Mouse (Mus musculus): ENCODE measurements around the gene Zfp760. TPM values are rescaled to one million over a fixed set of nuclear protein-coding genes. Genes with fewer than 3 reads are reported as not detected.
"Not testable (repeated sequence)": the region's sequence is repeated elsewhere in the genome, so short reads cannot be mapped to it uniquely, and the experiment has no call there.

Zfp760 gene
- total RNA-seq (2022) = 1 to 10 TPM; 1.3 to 2.0 (median 1.5) TPM

GRCm38 (mm10) chr17:21707343-21707996 is at the start of gene Zfp760:
TSS of gene Zfp760 (plus strand) at chr17:21707741.
- peak; percentile 92 for DNase-seq (ENCODE audit: low spot score)

GRCm38 (mm10) chr17:21678826-21679225 is 28.7 kb upstream of the Zfp760 start:
- DNase-seq (ENCODE audit: low spot score) = not testable (repeated sequence)

- peak; percentile 92 for DNase-seq (ENCODE audit: low spot score)
Observed at GRCm38 (mm10) chr17:21679273-21680018, 28.1 kb upstream of the Zfp760 start.

- not testable (repeated sequence) for DNase-seq (ENCODE audit: low spot score)
Observed at GRCm38 (mm10) chr17:21680019-21680376, 27.5 kb upstream of the Zfp760 start.

- DNase-seq (ENCODE audit: low spot score) = no peak
Observed at GRCm38 (mm10) chr17:21691560-21691959, 16.0 kb upstream of the Zfp760 start, which contains the start of gene Gm10226. TSS of gene Gm10226 (plus strand) at chr17:21691860.

GRCm38 (mm10) chr17:21693342-21693741 is 14.2 kb upstream of the Zfp760 start:
- DNase-seq (ENCODE audit: low spot score) = no peak

GRCm38 (mm10) chr17:21696073-21696472 is 11.5 kb upstream of the Zfp760 start:
- no peak for DNase-seq (ENCODE audit: low spot score)

GRCm38 (mm10) chr17:21702281-21703240 is 5.0 kb upstream of the Zfp760 start:
- DNase-seq (ENCODE audit: low spot score) = no peak

GRCm38 (mm10) chr17:21703414-21703813 is 4.1 kb upstream of the Zfp760 start:
- no peak for DNase-seq (ENCODE audit: low spot score)

GRCm38 (mm10) chr17:21708401-21708800 is 860 bp downstream of the Zfp760 start:
- DNase-seq (ENCODE audit: low spot score) = no peak

- DNase-seq (ENCODE audit: low spot score) = not testable (repeated sequence)
Observed at GRCm38 (mm10) chr17:21730495-21730894, 23.0 kb downstream of the Zfp760 start, which contains the start of gene Zfp229. TSS of gene Zfp229 (plus strand) at chr17:21730795.

GRCm38 (mm10) chr17:21733049-21733448 is 25.5 kb downstream of the Zfp760 start:
- no peak for DNase-seq (ENCODE audit: low spot score)

- peak; percentile 89 for DNase-seq (ENCODE audit: low spot score)
Observed at GRCm38 (mm10) chr17:21733529-21734031, 26.0 kb downstream of the Zfp760 start.

- no peak for DNase-seq (ENCODE audit: low spot score)
Observed at GRCm38 (mm10) chr17:21752791-21753190, 45.2 kb downstream of the Zfp760 start.

GRCm38 (mm10) chr17:21753342-21754208 is 46.0 kb downstream of the Zfp760 start:
- no peak for DNase-seq (ENCODE audit: low spot score)

- DNase-seq (ENCODE audit: low spot score) = no peak
Observed at GRCm38 (mm10) chr17:21770336-21770735, 62.8 kb downstream of the Zfp760 start.

Measured in heart, adult 8-10 months (tissue).